Comparison of ENCODE assay signal across 15 mouse cellular contexts in the genomic region with DNA sequence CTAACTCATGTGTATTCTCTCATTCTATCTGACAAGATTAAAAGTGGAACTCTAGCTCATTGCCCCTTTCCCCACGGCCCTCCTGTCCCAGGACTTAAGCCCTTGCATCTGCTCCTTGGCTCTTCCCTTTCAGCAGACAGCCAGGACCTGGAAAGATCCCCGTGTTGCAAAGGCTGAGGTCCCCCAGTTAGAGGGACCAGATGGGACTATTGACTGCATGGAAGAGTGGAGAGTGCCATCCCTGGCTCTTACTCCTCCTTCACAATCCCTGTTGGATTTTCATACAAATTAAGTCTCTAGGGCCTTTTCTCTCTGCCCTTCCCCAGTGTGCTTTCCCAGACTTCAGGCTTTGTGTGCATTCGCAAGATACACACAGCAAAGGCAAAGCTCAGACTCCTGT.
DNase-seq lines count a peak whose midpoint lies in the region; ATAC-seq lines count a peak whose summit lies in the region.
"Had no signal": no experiment of that assay in that cellular context is flagged by ENCODE, and none has a peak within 500 bp of the region (broad histone marks: within the 10 kb centered on the region; RNA-seq: fewer than 3 reads in every experiment).

No protein-coding gene starts in this region.

- WGBS in neural tube, embryonic 11.5 days, result 32% methylated on average over 3 of the region's 3 CpGs
- 26% methylated on average over 3 of the region's 3 CpGs for WGBS in hindbrain, embryonic 10.5 days
- WGBS in midbrain, embryonic 11.5 days, result 3% methylated on average over 3 of the region's 3 CpGs

- 0 out of 2 replicates have a peak overlapping the region, but pooled peaks have one; percentile 35 for H3K27ac ChIP-seq in neural tube, embryonic 11.5 days (ENCODE audit: low read depth, low read length)
- H3K27ac ChIP-seq in hindbrain, embryonic 10.5 days, result peak overlapping the region; percentile 81
- H3K27ac ChIP-seq in midbrain, embryonic 11.5 days (ENCODE audit: low read depth, low read length), result peak overlapping the region; percentile 20; the same call in 1 of the 2 replicates
- H3K27ac ChIP-seq: embryonic facial prominence, embryonic 15.5 days; heart, embryonic 13.5 days; limb, embryonic 10.5 days; liver, embryonic 12.5 days; lung, embryonic 15.5 days had no signal

- H3K27me3 ChIP-seq in neural tube, embryonic 11.5 days (ENCODE audit: control insufficient read depth, insufficient read depth, low read length), result no peaks in the 10 kb centered on the region
- H3K27me3 ChIP-seq in hindbrain, embryonic 10.5 days (ENCODE audit: insufficient read depth, poor library complexity, severe bottlenecking), result peaks cover 17% of the 10 kb centered on the region
- peaks cover 43% of the 10 kb centered on the region for H3K27me3 ChIP-seq in midbrain, embryonic 11.5 days (ENCODE audit: control insufficient read depth, insufficient read depth, low read length)
- H3K27me3 ChIP-seq: embryonic facial prominence, embryonic 15.5 days; heart, embryonic 13.5 days; liver, embryonic 12.5 days; lung, embryonic 15.5 days had no signal

- H3K4me3 ChIP-seq in neural tube, embryonic 11.5 days (ENCODE audit: low read depth, low read length), result no peak overlapping the region
- peak overlapping the region; percentile 30 for H3K4me3 ChIP-seq in hindbrain, embryonic 10.5 days
- H3K4me3 ChIP-seq in midbrain, embryonic 11.5 days (ENCODE audit: low read depth, low read length), result no peak overlapping the region
- H3K4me3 ChIP-seq: embryonic facial prominence, embryonic 15.5 days; heart, embryonic 13.5 days; limb, embryonic 10.5 days; liver, embryonic 12.5 days; lung, embryonic 15.5 days had no signal

- 0 out of 2 replicates have a peak, but pooled peaks have one; percentile 49 for ATAC-seq in neural tube, embryonic 11.5 days (ENCODE audit: insufficient read depth, low FRiP score, low TSS enrichment)
- peak; percentile 84 for ATAC-seq in midbrain, embryonic 11.5 days (ENCODE audit: low FRiP score)
- ATAC-seq in activated CD4-positive, CD25-positive, alpha-beta regulatory T cell, adult 4 months, result no peak
- ATAC-seq: liver, embryonic 12.5 days had no signal

- no peak overlapping the region for H3K4me2 ChIP-seq in neural tube, embryonic 11.5 days (ENCODE audit: low read depth)
- peak overlapping the region; percentile 10; the same call in 1 of the 2 replicates for H3K4me2 ChIP-seq in midbrain, embryonic 11.5 days
- H3K4me2 ChIP-seq: embryonic facial prominence, embryonic 15.5 days; heart, embryonic 13.5 days; liver, embryonic 12.5 days; lung, embryonic 15.5 days had no signal

- no peak overlapping the region for H3K9ac ChIP-seq in neural tube, embryonic 11.5 days (ENCODE audit: low read length)
- H3K9ac ChIP-seq in midbrain, embryonic 11.5 days (ENCODE audit: low read length), result no peak overlapping the region
- H3K9ac ChIP-seq: embryonic facial prominence, embryonic 15.5 days; heart, embryonic 13.5 days; liver, embryonic 12.5 days; lung, embryonic 15.5 days had no signal

- no peak for DNase-seq in neural tube, embryonic 11.5 days (ENCODE audit: low spot score)
- DNase-seq in neural tube, embryonic 10.5 days (ENCODE audit: extremely low spot score, low spot score), result no peak
- no peak for DNase-seq in hindbrain, embryonic 10.5 days (ENCODE audit: low spot score)
- no peak for DNase-seq in midbrain, embryonic 11.5 days (ENCODE audit: low spot score, missing footprints)
- DNase-seq in retina, postnatal 1 day, result peak; percentile 60
- no peak for DNase-seq in urinary bladder, postnatal 14 days (ENCODE audit: low spot score)
- DNase-seq in left cerebral cortex, adult 9 months (ENCODE audit: low spot score in 2 of 2), result no peak
- DNase-seq: adrenal gland, adult 2 months; gastrocnemius, postnatal 36 days had no signal

- no peaks in the 10 kb centered on the region for H3K4me1 ChIP-seq in neural tube, embryonic 11.5 days (ENCODE audit: control insufficient read depth, insufficient read depth, low read length)
- H3K4me1 ChIP-seq in hindbrain, embryonic 10.5 days (replicated peaks), result peaks cover 36% of the 10 kb centered on the region
- peaks cover 34% of the 10 kb centered on the region for H3K4me1 ChIP-seq in midbrain, embryonic 11.5 days (ENCODE audit: control insufficient read depth, insufficient read depth, low read length)
- H3K4me1 ChIP-seq: embryonic facial prominence, embryonic 15.5 days; heart, embryonic 13.5 days; limb, embryonic 10.5 days; liver, embryonic 12.5 days; lung, embryonic 15.5 days had no signal

- H3K9me3 ChIP-seq in neural tube, embryonic 11.5 days (ENCODE audit: control insufficient read depth, low read length), result no peaks in the 10 kb centered on the region
- no peaks in the 10 kb centered on the region for H3K9me3 ChIP-seq in hindbrain, embryonic 10.5 days
- H3K9me3 ChIP-seq in midbrain, embryonic 11.5 days (ENCODE audit: control insufficient read depth, low read length), result no peaks in the 10 kb centered on the region
- H3K9me3 ChIP-seq: embryonic facial prominence, embryonic 15.5 days; heart, embryonic 13.5 days; limb, embryonic 10.5 days; liver, embryonic 12.5 days; lung, embryonic 15.5 days had no signal

- H3K36me3 ChIP-seq in neural tube, embryonic 11.5 days (ENCODE audit: control insufficient read depth, insufficient read depth, low read length), result no peaks in the 10 kb centered on the region
- no peaks in the 10 kb centered on the region for H3K36me3 ChIP-seq in hindbrain, embryonic 10.5 days
- no peaks in the 10 kb centered on the region for H3K36me3 ChIP-seq in midbrain, embryonic 11.5 days (ENCODE audit: control insufficient read depth, insufficient read depth, low read length)
- H3K36me3 ChIP-seq: embryonic facial prominence, embryonic 15.5 days; heart, embryonic 13.5 days; limb, embryonic 10.5 days; liver, embryonic 12.5 days; lung, embryonic 15.5 days had no signal

Comparison
In these comparisons a context has a peak if more than half of its experiments do, and no peak if none do; other contexts are left out.
1. H3K27ac ChIP-seq: peak in every context shown above with its lines; median percentile 81 in hindbrain, embryonic 10.5 days; 35 in neural tube, embryonic 11.5 days; 20 in midbrain, embryonic 11.5 days.